Mouse (Mus musculus) kidney, embryonic 14.5 days (tissue): Measurements from ENCODE around the gene Amn. TPM values are rescaled to one million over a fixed set of nuclear protein-coding genes. Genes with fewer than 3 reads are reported as not detected.

ENCODE experiments used
- ATAC-seq: fragments of 200-750 bp; cut with Nextera tagmentation; 2 replicates; pipeline ENCODE4 v1.8.0; 2017; ENCODE audit warnings: moderate number of reproducible peaks, mild to moderate bottlenecking, moderate TSS enrichment, moderate library complexity; ENCODE audit not compliant: low FRiP score, low TSS enrichment
- H3K27ac ChIP-seq: fragments of 300-500 bp; sonication (generic); 2 replicates; pipeline ENCODE4 v1.5.1; 2014; ENCODE audit warnings: low read depth, mild to moderate bottlenecking, low read length, moderate library complexity, mixed read lengths
- H3K27me3 ChIP-seq: fragments of 300-500 bp; sonication (generic); 2 replicates; pipeline ENCODE4 v1.6.1; 2014; ENCODE audit warnings: mild to moderate bottlenecking, low read length; ENCODE audit not compliant: control insufficient read depth, insufficient read depth
- H3K36me3 ChIP-seq: fragments of 300-500 bp; sonication (generic); 2 replicates; pipeline ENCODE4 v1.6.1; 2014; ENCODE audit warnings: low read length, mixed read lengths; ENCODE audit not compliant: control insufficient read depth, insufficient read depth
- H3K4me1 ChIP-seq: fragments of 300-500 bp; sonication (generic); 2 replicates; pipeline ENCODE4 v1.6.1; 2014; ENCODE audit warnings: low read length, mixed read lengths; ENCODE audit not compliant: control insufficient read depth, insufficient read depth
- H3K4me2 ChIP-seq: fragments of 300-500 bp; sonication (generic); replicated peaks from 2 replicates; pipeline ENCODE4 v1.6.1; 2014; ENCODE audit warnings: low read depth, mild to moderate bottlenecking, low read length
- H3K4me3 ChIP-seq: fragments of 300-500 bp; sonication (generic); 2 replicates; pipeline ENCODE4 v1.5.1; 2014; ENCODE audit warnings: mild to moderate bottlenecking, low read length
- H3K9ac ChIP-seq: fragments of 300-500 bp; sonication (generic); 2 replicates; pipeline ENCODE4 v1.6.1; 2014; ENCODE audit warnings: low read depth, mild to moderate bottlenecking, low read length, moderate library complexity
- H3K9me3 ChIP-seq: fragments of 300-500 bp; sonication (generic); 2 replicates; pipeline ENCODE4 v1.6.1; 2016; ENCODE audit warnings: low read length; ENCODE audit not compliant: control insufficient read depth
- WGBS: fragments of 180-500 bp; shearing (Covaris S2); extraction: QIAGEN DNeasy Blood & Tissue Kit; methylation state at CpG from one replicate; pipeline ENCODE4 v1.1.7; 2014; 5-methylcytosine and 5-hydroxymethylcytosine counted together
- polyA plus RNA-seq: library from polyadenylated mRNA; unstranded; fragments of >200 nt; fragmentation: Nextera tagmentation; extraction: Ambion mirVana; gene quantifications from 2 replicates; pipeline ENCODE4 v1.2.1, GENCODE M21; 2014

Gene Amn
- polyA plus RNA-seq, 1 experiment from 2014 or later = 14.5 TPM

DNA sequence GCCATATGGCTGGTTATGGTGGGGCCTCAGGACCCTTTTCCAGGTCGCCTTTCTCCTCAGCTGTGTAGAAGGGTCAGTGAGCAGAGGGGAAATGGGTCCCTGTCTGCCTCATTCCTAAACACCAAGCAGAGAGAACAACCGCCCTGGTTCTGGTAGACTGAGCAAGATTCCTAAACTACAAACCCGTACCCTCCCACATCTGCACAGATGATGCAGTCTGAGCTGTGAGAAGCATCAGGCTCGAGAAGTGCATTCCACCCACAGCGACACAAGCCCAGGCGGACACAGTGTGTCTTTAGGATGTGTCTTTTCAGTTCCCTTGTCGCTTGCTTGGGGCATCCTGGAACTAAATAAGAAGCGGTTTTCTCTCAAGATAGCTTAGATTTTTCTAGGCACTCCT is 20.8 kb upstream of the Amn start:
- no peaks in the 10 kb centered on the region for H3K9me3 ChIP-seq
- H3K9ac ChIP-seq = no peak overlapping the region
- WGBS = 60% methylated on average over 8 of the region's 8 CpGs
- no peaks in the 10 kb centered on the region for H3K27me3 ChIP-seq
- no peaks in the 10 kb centered on the region for H3K4me1 ChIP-seq
- no peak overlapping the region for H3K4me3 ChIP-seq
- no peak overlapping the region for H3K27ac ChIP-seq
- H3K4me2 ChIP-seq = no peak overlapping the region
- ATAC-seq = peak; percentile 57; the same call in 1 of the 2 replicates
- peaks cover 21% of the 10 kb centered on the region; the same call in 1 of the 2 replicates for H3K36me3 ChIP-seq

DNA sequence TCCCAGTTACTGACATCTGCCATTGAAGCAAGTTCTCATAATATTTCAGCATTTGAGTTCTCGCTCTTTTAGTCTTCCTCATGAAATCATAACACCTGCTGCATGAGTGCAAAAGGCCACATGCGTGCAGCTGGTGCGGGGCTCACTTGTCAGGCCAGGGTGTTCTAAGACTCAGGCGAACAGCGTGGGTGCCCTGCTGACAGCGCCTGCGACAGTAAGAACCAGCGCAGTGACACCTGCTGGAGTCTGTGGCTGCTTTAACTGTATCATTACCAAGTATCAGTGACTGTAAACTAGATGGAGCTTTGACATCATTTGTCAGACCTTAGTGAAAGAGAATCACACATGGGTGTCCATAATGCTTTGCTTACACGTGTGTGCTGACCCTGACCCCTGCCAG is 19.7 kb upstream of the Amn start:
- Histone ChIP-seq H3K4me2 (no peak overlapping the region), H3K4me1 (no peaks in the 10 kb centered on the region), H3K9ac (no peak overlapping the region), H3K4me3 (no peak overlapping the region), H3K27me3 (no peaks in the 10 kb centered on the region), H3K9me3 (no peaks in the 10 kb centered on the region), H3K27ac (no peak overlapping the region), H3K36me3 (peaks cover 22% of the 10 kb centered on the region; the same call in 1 of the 2 replicates)
- 70% methylated on average over 9 of the region's 9 CpGs for WGBS
- ATAC-seq = no peak

DNA sequence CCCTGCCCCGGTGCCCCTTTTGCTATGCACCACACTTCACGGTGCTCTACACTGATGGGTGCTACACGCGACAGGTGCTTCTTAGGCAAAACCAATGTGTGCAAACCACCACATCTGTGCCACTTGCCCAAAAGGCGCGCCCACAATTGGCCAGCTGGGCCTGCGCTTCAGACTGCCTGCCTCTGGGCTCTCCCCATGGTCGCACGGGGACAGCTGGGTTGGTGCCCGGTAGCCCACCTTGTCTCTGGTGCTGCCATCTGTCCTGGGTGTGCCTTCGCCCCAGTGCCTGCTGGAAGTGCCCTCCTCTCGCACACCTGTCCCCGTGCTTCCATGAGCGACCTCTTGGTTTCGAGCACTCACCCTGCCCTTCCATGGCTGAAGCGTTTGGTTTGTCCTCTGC is 7.2 kb upstream of the Amn start:
- no peak overlapping the region for H3K27ac ChIP-seq
- ATAC-seq = no peak
- H3K4me3 ChIP-seq = no peak overlapping the region
- no peak overlapping the region for H3K9ac ChIP-seq
- peaks cover 4% of the 10 kb centered on the region; the same call in 1 of the 2 replicates for H3K4me1 ChIP-seq
- no peaks in the 10 kb centered on the region for H3K27me3 ChIP-seq
- H3K36me3 ChIP-seq = peaks cover 27% of the 10 kb centered on the region; the same call in 1 of the 2 replicates
- no peaks in the 10 kb centered on the region for H3K9me3 ChIP-seq
- H3K4me2 ChIP-seq = no peak overlapping the region
- 94% methylated on average over 16 of the region's 16 CpGs for WGBS

DNA sequence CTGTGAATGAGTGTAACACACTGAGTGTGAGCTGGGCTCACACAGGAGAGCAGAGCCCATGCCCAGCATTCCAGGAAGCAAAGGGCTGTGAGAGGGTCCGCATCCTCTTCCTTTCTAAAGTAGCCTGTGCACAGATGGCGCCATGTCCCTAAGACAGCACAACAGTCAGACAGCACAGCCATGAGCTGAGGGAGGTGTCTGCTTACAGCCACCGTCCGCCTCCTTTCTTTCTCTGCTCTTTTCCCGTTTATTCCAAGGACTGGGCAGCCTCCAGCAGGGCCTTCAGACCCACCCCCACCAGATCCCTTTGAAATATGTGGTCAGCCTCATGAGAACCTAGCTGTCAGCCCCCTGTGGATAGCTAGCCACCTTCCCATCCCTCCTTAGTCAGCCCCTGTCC is 5.7 kb upstream of the Amn start:
- no peak overlapping the region for H3K9ac ChIP-seq
- no peak overlapping the region for H3K4me2 ChIP-seq
- H3K9me3 ChIP-seq = no peaks in the 10 kb centered on the region
- peaks cover 4% of the 10 kb centered on the region; the same call in 1 of the 2 replicates for H3K4me1 ChIP-seq
- H3K4me3 ChIP-seq = no peak overlapping the region
- no peak overlapping the region for H3K27ac ChIP-seq
- H3K27me3 ChIP-seq = peaks cover 6% of the 10 kb centered on the region
- 70% methylated on average over 5 of the region's 5 CpGs for WGBS
- ATAC-seq = no peak
- H3K36me3 ChIP-seq = peaks cover 24% of the 10 kb centered on the region; the same call in 1 of the 2 replicates

DNA sequence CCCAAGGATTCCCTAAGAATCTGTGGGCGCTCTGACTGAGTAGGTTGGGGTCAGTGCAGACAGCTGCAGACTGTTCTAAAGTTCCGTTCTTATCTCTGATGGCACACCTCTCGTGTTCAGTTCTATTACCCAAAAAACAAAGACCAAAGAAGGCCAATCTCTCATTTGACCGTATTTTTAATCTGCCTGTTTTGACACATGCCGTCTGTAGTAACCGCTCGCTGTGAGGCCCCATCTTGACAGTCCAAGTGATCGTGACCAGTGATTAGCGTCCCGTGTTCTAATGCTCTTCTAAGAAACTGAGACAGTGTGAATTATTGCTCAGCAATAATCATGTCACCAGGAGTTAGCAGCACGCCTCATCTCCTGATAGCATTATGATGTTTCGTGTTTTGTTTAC is 4.3 kb upstream of the Amn start:
- Histone ChIP-seq H3K9me3 (no peaks in the 10 kb centered on the region), H3K27me3 (peaks cover 20% of the 10 kb centered on the region), H3K9ac (no peak overlapping the region), H3K4me2 (no peak overlapping the region), H3K4me1 (peaks cover 4% of the 10 kb centered on the region; the same call in 1 of the 2 replicates), H3K27ac (no peak overlapping the region), H3K36me3 (peaks cover 13% of the 10 kb centered on the region; the same call in 1 of the 2 replicates), H3K4me3 (no peak overlapping the region)
- ATAC-seq = no peak
- 65% methylated on average over 12 of the region's 12 CpGs for WGBS

GRCm38 (mm10) chr12:111267673-111268325 is 3.1 kb upstream of the Amn start:
- Histone ChIP-seq H3K27ac (no peak overlapping the region), H3K9ac (no peak overlapping the region), H3K4me3 (no peak overlapping the region), H3K27me3 (peaks cover 32% of the 10 kb centered on the region), H3K4me2 (no peak overlapping the region), H3K4me1 (peaks cover 4% of the 10 kb centered on the region; the same call in 1 of the 2 replicates), H3K36me3 (peaks cover 7% of the 10 kb centered on the region; the same call in 1 of the 2 replicates), H3K9me3 (no peaks in the 10 kb centered on the region)
- 58% methylated on average over 4 of the region's 4 CpGs for WGBS
- no peak for ATAC-seq

DNA sequence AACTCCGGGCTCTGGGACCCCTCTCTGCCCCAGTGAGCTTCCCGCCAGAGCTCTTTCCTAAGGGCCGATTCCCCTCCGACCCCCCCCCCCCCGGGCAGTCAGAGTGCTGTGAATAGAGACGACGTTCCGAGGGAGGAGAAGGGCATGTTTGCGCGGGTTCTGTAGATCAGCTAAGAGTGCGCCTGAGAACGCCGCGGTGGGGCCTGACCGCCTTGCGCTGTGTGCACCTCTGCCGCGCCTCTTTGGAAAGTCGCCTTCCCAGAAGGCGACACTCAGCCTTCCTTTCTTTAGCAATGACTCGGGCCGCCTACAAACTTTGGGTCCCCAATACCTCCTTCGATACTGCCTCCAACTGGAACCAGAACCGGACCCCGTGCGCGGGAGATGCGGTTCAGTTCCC is 511 bp downstream of the Amn start:
- H3K27ac ChIP-seq = no peak overlapping the region
- H3K4me2 ChIP-seq = peak overlapping the region; percentile 29; the same call in 1 of the 2 replicates
- H3K4me1 ChIP-seq = peaks cover 22% of the 10 kb centered on the region
- WGBS = 11% methylated on average over 25 of the region's 28 CpGs
- H3K27me3 ChIP-seq = peaks cover 68% of the 10 kb centered on the region
- no peak for ATAC-seq
- no peaks in the 10 kb centered on the region for H3K36me3 ChIP-seq
- H3K9ac ChIP-seq = 0 out of 2 replicates have a peak overlapping the region, but pooled peaks have one; percentile 12
- H3K4me3 ChIP-seq = peak overlapping the region; percentile 23
- no peaks in the 10 kb centered on the region for H3K9me3 ChIP-seq

- H3K4me3 ChIP-seq = peak overlapping the region; percentile 23
- 23% methylated on average over 8 of the region's 8 CpGs for WGBS
- H3K9ac ChIP-seq = no peak overlapping the region
- no peaks in the 10 kb centered on the region for H3K36me3 ChIP-seq
- H3K27ac ChIP-seq = no peak overlapping the region
- peak overlapping the region; percentile 29; the same call in 1 of the 2 replicates for H3K4me2 ChIP-seq
- no peak for ATAC-seq
- peaks cover 74% of the 10 kb centered on the region for H3K27me3 ChIP-seq
- peaks cover 22% of the 10 kb centered on the region for H3K4me1 ChIP-seq
- H3K9me3 ChIP-seq = no peaks in the 10 kb centered on the region
These were observed 1.1 kb downstream of the Amn start for GRCm38 (mm10) chr12:111271966-111272365.

- H3K27me3 ChIP-seq = peaks cover 77% of the 10 kb centered on the region
- no peaks in the 10 kb centered on the region for H3K36me3 ChIP-seq
- no peaks in the 10 kb centered on the region for H3K9me3 ChIP-seq
- H3K4me1 ChIP-seq = peaks cover 22% of the 10 kb centered on the region
- H3K4me3 ChIP-seq = no peak overlapping the region
- no peak for ATAC-seq
- no peak overlapping the region for H3K27ac ChIP-seq
- H3K4me2 ChIP-seq = 0 out of 2 replicates have a peak overlapping the region, but pooled peaks have one; percentile 29
- H3K9ac ChIP-seq = no peak overlapping the region
- WGBS = 21% methylated on average over 12 of the region's 12 CpGs
These were observed 1.5 kb downstream of the Amn start for GRCm38 (mm10) chr12:111272420-111272819.
